Mouse (Mus musculus): ENCODE results near the gene Thap12. TPM values are rescaled to one million over a fixed set of nuclear protein-coding genes. Genes with fewer than 3 reads are reported as not detected.

The Thap12 gene
- polyA plus RNA-seq, 1 experiment from 2014 or later: 47.1 TPM

DNA sequence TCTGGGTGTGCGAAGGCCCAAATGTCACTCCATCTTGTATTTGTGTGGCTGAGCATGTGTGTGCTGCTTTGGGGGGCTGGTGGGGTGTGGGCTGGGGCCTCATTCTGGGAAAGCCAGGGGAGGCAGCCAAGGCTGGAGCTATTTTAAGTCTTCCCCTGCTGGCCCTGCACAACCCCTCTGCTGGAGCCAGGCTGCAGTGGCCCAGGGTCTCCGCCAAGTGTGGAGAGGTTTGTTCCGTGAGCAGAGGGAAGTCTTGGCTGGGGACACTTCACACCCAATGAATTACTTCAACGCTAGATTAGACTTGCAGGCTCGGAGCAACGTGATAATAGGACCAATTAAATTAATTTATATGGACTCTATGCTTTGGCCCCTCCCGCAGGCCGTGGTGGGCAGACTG, 49.8 kb downstream of the Thap12 start:
- DNase-seq (ENCODE audit: low spot score): no peak

DNA sequence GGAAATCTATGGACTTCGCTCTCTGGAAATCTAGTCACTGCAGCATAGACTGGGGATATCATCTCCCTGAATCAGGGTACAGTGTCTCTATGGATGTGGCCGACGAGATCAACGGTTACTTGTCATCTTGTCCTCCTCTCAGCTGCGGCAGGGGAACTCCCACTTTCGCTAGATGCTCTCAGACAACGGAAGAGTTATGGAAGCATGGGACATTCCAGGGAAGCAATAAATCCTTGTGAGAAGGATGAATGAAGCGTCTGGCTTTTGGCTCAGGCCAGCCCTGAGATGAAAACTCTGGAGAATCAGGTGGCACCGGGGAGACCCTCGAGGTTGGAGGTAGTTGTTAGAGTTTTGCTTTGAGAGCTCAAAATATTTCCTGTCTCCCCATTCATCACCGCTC, 53.1 kb downstream of the Thap12 start:
- no peak for DNase-seq (ENCODE audit: low spot score)

DNA sequence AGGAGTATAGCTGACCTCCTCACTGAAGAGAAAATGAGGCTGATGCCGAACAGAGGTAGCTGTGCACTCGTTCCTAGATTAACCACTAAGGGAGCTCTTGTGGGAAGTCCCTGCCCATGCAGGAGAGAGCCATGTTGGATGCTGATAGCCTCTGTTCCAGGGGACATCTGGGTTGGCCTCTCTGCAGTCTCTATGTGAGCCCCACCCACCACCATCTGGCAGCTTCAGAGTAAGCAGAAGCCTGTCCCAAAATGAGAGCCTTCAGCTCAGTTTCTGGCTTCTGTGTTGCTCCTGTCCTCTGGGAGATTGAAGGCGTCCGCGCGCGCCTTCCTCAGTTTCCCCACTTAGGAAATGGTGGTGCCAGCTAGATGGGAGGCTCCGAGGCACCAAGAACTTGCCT, 53.7 kb downstream of the Thap12 start:
- no peak for DNase-seq (ENCODE audit: low spot score)

DNA sequence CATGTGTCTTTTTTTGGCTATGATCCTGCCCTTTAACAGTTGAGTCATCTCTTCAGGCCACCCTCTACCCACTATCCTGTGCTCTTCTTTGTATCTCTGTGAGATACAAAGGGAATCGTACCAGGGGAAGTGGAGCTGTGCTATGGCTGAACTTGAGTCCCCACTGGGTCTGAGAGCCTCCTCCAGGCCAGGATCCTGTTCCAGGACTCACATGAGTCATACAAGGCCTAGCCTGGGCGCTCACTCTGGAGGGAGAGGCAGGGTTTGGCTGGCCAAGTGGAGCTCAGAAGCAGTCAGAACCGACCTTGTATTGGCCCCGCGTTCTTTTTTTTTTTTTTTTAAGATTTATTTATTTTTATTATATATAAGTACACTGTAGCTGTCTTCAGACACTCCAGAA, 57.2 kb downstream of the Thap12 start:
- DNase-seq (ENCODE audit: low spot score): no peak

GRCm38 (mm10) chr7:98763911-98764310, 61.0 kb downstream of the Thap12 start:
- no peak for DNase-seq (ENCODE audit: low spot score)

- no peak for DNase-seq (ENCODE audit: low spot score)
Measured at GRCm38 (mm10) chr7:98767261-98767660, 64.4 kb downstream of the Thap12 start.

Other genes starting within 250 kb of the Thap12 start
- 3.0 and 3.4 TPM in 2 replicates for gene Lrrc32, start 213.8 kb upstream of the Thap12 start, polyA plus RNA-seq (2015; fragmentation: Nextera tagmentation; extraction: Ambion mirVana)
- 12.6 and 14.9 TPM in 2 replicates for gene Emsy, start 46.3 kb upstream of the Thap12 start, polyA plus RNA-seq (2015; fragmentation: Nextera tagmentation; extraction: Ambion mirVana)
- gene Wnt11, start 132.0 kb downstream of the Thap12 start, polyA plus RNA-seq (2015; fragmentation: Nextera tagmentation; extraction: Ambion mirVana): 0.49 and 1.0 TPM in 2 replicates

All from thymus, postnatal 0 days (tissue).